Mouse (Mus musculus) hindbrain, embryonic 13.5 days (tissue): Measurements from ENCODE around the gene Lrrc4c. TPM values are rescaled to one million over a fixed set of nuclear protein-coding genes. Genes with fewer than 3 reads are reported as not detected.

Source experiments
- ATAC-seq: fragments of 200-750 bp; cut with Nextera tagmentation; 2 replicates; pipeline ENCODE4 v1.8.0; 2017; ENCODE audit warnings: moderate TSS enrichment; ENCODE audit not compliant: low FRiP score
- H3K27ac ChIP-seq: fragments of 300-500 bp; sonication (generic); 2 replicates; pipeline ENCODE4 v1.5.1; 2015; ENCODE audit warnings: inconsistent platforms, mild to moderate bottlenecking, moderate library complexity
- H3K27me3 ChIP-seq: fragments of 300-500 bp; sonication (generic); 2 replicates; pipeline ENCODE4 v1.6.1; 2015; ENCODE audit warnings: mild to moderate bottlenecking, inconsistent platforms
- H3K36me3 ChIP-seq: fragments of 300-500 bp; sonication (generic); 2 replicates; pipeline ENCODE4 v1.6.1; 2015; ENCODE audit warnings: mild to moderate bottlenecking, inconsistent platforms
- H3K4me1 ChIP-seq: fragments of 300-500 bp; sonication (generic); replicated peaks from 2 replicates; pipeline ENCODE4 v1.6.1; 2015; ENCODE audit warnings: inconsistent platforms
- H3K4me2 ChIP-seq: fragments of 300-500 bp; sonication (generic); 2 replicates; pipeline ENCODE4 v1.6.1; 2015; ENCODE audit warnings: inconsistent platforms, mild to moderate bottlenecking, moderate library complexity
- H3K4me3 ChIP-seq: fragments of 300-500 bp; sonication (generic); 2 replicates; pipeline ENCODE4 v1.5.1; 2015; ENCODE audit warnings: mild to moderate bottlenecking, inconsistent platforms
- H3K9ac ChIP-seq: fragments of 300-500 bp; sonication (generic); 2 replicates; pipeline ENCODE4 v1.6.1; 2015; ENCODE audit warnings: mild to moderate bottlenecking, inconsistent platforms
- H3K9me3 ChIP-seq: fragments of 300-500 bp; sonication (generic); 2 replicates; pipeline ENCODE4 v1.6.1; 2016; ENCODE audit warnings: inconsistent platforms
- WGBS: fragments of 180-500 bp; shearing (Covaris S2); methylation state at CpG from one replicate; pipeline ENCODE4 v1.1.7; 2015; 5-methylcytosine and 5-hydroxymethylcytosine counted together
- polyA plus RNA-seq: library from polyadenylated mRNA; unstranded; fragments of >200 nt; fragmentation: Nextera tagmentation; extraction: Ambion mirVana; gene quantifications from 2 replicates; pipeline ENCODE4 v1.2.1, GENCODE M21; 2015

Gene Lrrc4c
- polyA plus RNA-seq: 23.9 and 24.0 TPM in 2 replicates

DNA sequence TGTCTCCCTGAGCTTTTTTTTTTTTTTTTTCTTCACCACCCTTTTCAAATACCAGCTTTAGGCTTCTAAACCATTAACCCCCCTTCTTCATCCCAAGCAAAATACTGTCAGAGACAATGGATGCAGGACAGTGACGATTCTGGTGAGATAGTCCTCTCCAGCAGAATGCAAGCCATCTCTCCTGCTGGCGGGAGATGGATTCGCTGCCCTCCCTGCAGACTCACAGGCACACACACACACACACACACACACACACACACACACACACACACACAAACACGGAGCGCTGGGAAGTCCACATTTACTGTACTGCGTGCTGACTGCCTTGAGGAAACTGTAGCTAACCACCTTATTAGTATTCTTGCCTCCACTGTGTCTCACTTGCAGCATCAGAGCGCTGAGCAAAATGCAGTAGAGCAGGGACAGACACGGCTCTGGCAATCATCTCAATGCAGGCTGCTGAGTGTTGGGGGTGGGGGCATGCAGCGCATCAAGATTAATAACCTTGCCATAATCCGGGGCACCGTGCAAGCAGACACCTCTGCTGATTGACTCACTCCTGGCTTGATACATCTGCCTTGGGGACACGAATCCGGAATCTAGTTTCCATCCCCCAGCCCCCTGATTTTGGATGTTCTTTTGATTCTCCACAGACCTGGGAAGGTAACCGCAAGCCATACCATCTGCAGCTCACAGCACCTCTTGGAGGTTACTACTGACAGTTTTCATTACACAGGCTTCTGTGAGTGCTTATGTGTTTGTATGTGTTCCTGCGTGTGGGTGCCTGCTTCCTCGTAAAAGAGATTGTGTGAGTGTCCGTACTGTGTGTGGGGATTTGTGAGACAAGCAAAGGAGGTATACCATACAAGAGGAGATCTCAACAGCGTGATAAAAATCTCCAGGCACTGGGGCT is at the start of gene Lrrc4c:
Gene Lrrc4c, plus strand, starts transcription at position 783 of the 913 bp plus-strand sequence.
- peaks cover 10% of the 10 kb centered on the region for H3K4me1 ChIP-seq

DNA sequence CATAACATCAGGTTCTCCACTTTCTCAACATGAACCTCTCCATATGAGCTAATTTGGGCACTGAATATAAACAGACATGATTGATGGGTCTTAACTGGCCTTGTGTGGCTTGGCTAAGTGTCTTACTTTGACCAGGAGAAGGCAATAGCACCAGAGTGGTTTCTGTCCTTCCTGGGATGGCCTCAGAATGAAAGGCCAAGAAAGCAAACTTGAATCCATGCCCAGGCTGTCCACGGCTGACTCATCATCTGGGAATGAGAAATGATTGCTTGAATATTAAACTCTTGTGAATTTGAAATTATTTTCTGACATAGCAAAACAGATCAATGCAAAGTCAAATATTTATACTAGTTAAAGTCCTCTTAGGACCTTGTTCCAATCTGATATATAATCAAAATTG is 42.9 kb upstream of the Lrrc4c start:
- Histone ChIP-seq H3K4me2 (no peak overlapping the region), H3K36me3 (no peaks in the 10 kb centered on the region), H3K27me3 (no peaks in the 10 kb centered on the region), H3K27ac (no peak overlapping the region), H3K4me1 (no peaks in the 10 kb centered on the region), H3K4me3 (no peak overlapping the region), H3K9me3 (no peaks in the 10 kb centered on the region), H3K9ac (no peak overlapping the region)
- 78% methylated on average over 1 of the region's 1 CpGs for WGBS
- ATAC-seq: no peak

More for the DNA sequence above, at the start of gene Lrrc4c:
- peak within 1 kb of the TSS; percentile 71 for H3K4me2 ChIP-seq
- H3K36me3 ChIP-seq: no peaks in the 10 kb centered on the region
- H3K9me3 ChIP-seq: no peaks in the 10 kb centered on the region
- peak within 1 kb of the TSS; percentile 84 for H3K27ac ChIP-seq
- 5% methylated on average over 18 of the region's 18 CpGs for WGBS
- peak within 1 kb of the TSS; percentile 48 for H3K4me3 ChIP-seq
- H3K27me3 ChIP-seq: no peaks in the 10 kb centered on the region
- H3K9ac ChIP-seq: peak within 1 kb of the TSS; percentile 75
- peak; percentile 92 for ATAC-seq

DNA sequence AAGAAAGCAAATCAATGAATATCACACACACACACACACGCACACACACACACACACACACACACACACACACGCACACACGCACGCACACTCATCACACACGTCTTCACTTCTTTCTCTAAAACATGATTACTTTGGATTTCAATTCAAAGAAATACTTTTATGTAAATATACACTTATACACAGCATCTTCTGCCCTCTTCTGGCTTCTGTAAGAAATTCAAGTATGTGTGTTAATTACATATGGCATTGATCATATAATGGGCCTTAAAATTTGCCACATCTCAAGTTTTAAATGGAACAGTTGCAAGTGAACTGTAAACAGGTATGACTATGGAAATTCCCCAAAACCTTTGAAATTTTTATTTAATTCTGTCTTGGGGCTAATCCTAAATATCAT is 35.0 kb upstream of the Lrrc4c start:
- no peaks in the 10 kb centered on the region for H3K36me3 ChIP-seq
- no peak overlapping the region for H3K9ac ChIP-seq
- no peak overlapping the region for H3K27ac ChIP-seq
- H3K4me2 ChIP-seq: no peak overlapping the region
- H3K9me3 ChIP-seq: no peaks in the 10 kb centered on the region
- WGBS: 82% methylated on average over 5 of the region's 5 CpGs
- no peaks in the 10 kb centered on the region for H3K27me3 ChIP-seq
- H3K4me3 ChIP-seq: no peak overlapping the region
- H3K4me1 ChIP-seq: no peaks in the 10 kb centered on the region
- no peak for ATAC-seq

DNA sequence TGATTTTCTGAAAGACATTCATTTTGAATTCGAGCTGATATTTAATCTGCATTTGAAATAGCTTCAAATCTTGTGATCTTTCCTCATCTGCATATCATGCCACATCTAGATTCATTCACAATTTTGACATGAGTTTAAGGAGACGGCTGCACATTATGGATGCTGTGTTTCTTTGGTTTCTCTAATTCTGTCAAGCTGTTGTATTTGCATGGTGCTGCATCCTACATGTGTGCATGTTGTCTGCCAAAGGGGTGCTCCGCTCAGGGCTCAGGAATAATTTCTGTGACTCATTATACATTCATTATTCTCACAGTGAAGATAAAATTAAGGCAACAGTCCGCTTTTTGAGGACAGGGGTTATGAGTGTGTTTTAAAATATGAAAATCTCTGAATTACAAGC is 30.5 kb upstream of the Lrrc4c start:
- no peaks in the 10 kb centered on the region for H3K27me3 ChIP-seq
- WGBS: 68% methylated on average over 4 of the region's 4 CpGs
- no peak overlapping the region for H3K4me2 ChIP-seq
- H3K4me3 ChIP-seq: no peak overlapping the region
- H3K27ac ChIP-seq: no peak overlapping the region
- H3K9me3 ChIP-seq: no peaks in the 10 kb centered on the region
- no peaks in the 10 kb centered on the region for H3K36me3 ChIP-seq
- H3K4me1 ChIP-seq: no peaks in the 10 kb centered on the region
- H3K9ac ChIP-seq: no peak overlapping the region
- ATAC-seq: no peak

DNA sequence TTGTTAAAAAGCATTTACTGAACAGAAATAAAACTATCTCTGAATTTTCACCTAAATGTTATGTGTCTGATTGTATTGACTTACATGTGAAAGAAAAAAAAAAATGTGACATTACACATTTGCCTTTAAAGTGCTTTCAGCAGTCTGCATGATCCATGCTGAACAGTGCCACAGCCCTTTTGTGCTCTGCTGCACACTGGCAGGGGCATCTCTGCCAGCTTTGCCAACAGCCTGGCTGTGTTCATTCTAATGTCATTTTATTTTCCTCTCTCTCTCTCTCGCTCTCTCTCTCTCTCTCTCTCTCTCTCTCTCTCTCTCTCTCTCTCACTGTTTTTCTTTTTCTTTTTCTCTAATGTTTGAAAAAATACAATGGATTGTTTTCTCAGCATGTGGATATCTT is 27.4 kb upstream of the Lrrc4c start:
- H3K27me3 ChIP-seq: no peaks in the 10 kb centered on the region
- no peaks in the 10 kb centered on the region for H3K36me3 ChIP-seq
- WGBS: 67% methylated on average over 1 of the region's 1 CpGs
- no peak overlapping the region for H3K4me3 ChIP-seq
- no peak for ATAC-seq
- H3K27ac ChIP-seq: no peak overlapping the region
- H3K4me2 ChIP-seq: no peak overlapping the region
- H3K9me3 ChIP-seq: no peaks in the 10 kb centered on the region
- H3K9ac ChIP-seq: no peak overlapping the region
- H3K4me1 ChIP-seq: no peaks in the 10 kb centered on the region

DNA sequence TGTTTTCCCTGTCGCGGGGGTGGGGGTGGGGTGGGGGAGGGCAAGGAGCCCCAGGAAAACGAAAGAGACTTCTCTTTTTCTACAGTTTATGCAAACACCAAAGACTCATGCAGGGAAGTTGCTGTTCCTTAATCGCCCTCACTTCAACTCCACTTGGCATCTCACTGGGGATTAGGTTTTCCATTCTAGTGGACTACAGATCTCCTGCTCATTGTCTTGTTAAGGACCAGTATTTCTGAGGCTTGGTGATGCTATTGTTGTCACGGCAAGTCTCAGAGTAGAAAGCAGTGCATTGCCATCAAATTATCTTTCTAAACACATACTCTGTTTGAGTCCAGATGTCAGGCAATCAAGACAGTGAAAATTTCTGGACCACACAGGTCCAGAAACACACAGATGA is 2.9 kb upstream of the Lrrc4c start:
- Histone ChIP-seq H3K9ac (no peak overlapping the region), H3K27ac (no peak overlapping the region), H3K4me3 (no peak overlapping the region), H3K36me3 (no peaks in the 10 kb centered on the region), H3K27me3 (no peaks in the 10 kb centered on the region), H3K4me1 (peaks cover 10% of the 10 kb centered on the region), H3K4me2 (no peak overlapping the region), H3K9me3 (no peaks in the 10 kb centered on the region)
- 8% methylated on average over 5 of the region's 5 CpGs for WGBS
- no peak for ATAC-seq

DNA sequence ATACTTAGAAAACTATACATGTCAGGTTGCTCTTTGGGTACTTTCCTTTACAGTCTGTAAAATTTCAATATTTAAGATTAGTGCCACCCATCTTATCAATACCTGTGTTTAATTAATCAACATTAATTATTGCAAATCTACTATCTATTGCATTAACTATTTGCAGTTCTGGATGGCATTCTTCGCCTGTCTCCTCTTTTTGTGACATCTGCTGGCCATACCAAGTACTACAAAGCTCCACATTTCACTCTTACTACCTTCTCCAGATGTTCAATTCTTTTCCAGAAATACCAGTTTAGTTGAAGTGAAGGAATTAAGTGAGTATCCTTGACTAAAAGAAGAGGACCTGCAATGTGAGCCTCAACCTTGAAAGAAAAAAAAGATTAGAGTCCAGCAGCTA is 1.4 kb upstream of the Lrrc4c start:
- Histone ChIP-seq H3K36me3 (no peaks in the 10 kb centered on the region), H3K4me2 (no peak overlapping the region), H3K4me3 (no peak overlapping the region), H3K9ac (no peak overlapping the region), H3K9me3 (no peaks in the 10 kb centered on the region), H3K27ac (no peak overlapping the region), H3K27me3 (no peaks in the 10 kb centered on the region), H3K4me1 (peaks cover 10% of the 10 kb centered on the region)
- 37% methylated on average over 1 of the region's 1 CpGs for WGBS
- no peak for ATAC-seq

DNA sequence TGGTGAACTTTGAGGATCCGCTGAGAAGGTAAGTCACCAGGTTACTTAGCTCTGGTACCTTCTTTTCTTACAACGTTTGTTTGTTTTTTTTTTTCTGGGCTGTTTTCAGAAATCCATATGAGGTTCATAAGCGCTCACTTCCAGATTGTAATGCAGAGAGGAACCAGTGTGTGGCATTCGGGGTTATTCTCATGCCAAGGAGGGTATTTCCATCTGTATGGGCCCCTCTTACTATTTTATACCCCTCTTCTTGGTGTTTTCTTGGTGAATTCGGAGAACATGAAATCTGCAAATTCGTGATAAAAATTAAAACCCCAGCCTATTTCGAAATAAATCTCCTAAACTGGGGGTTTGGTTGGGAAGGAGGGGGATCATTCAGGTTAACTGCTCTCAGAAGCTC is 587 bp downstream of the Lrrc4c start:
- no peak for ATAC-seq
- Histone ChIP-seq H3K9ac (peak overlapping the region; percentile 75), H3K4me2 (peak overlapping the region; percentile 71), H3K27ac (peak overlapping the region; percentile 84; the same call in 1 of the 2 replicates), H3K4me1 (peaks cover 10% of the 10 kb centered on the region), H3K9me3 (no peaks in the 10 kb centered on the region), H3K27me3 (no peaks in the 10 kb centered on the region), H3K4me3 (peak overlapping the region; percentile 48), H3K36me3 (no peaks in the 10 kb centered on the region)
- 12% methylated on average over 7 of the region's 7 CpGs for WGBS

DNA sequence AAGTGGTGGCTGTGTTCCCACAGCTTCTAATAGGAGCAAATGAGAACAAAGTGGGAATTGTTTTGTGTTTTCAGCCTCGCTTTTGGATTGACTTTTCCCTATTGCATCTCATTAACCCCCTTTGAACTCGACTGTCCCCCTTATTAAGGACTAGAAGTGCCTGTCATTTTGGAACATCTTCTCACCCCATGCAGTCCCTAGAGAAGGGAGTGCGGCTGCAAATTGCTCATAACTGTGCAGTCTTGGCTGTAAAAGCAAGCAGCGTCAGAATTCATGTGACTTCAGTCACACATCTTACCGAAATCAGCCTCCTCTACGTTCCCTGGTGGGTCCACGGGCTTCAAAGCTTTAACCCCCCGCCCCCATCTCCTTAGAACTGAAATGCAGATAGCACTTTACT is 1.2 kb downstream of the Lrrc4c start:
- H3K27ac ChIP-seq: no peak overlapping the region
- H3K27me3 ChIP-seq: no peaks in the 10 kb centered on the region
- H3K9me3 ChIP-seq: no peaks in the 10 kb centered on the region
- no peaks in the 10 kb centered on the region for H3K36me3 ChIP-seq
- H3K4me3 ChIP-seq: peak overlapping the region; percentile 48
- peak overlapping the region; percentile 71 for H3K4me2 ChIP-seq
- 3% methylated on average over 8 of the region's 8 CpGs for WGBS
- peak overlapping the region; percentile 62 for H3K9ac ChIP-seq
- ATAC-seq: no peak
- peaks cover 10% of the 10 kb centered on the region for H3K4me1 ChIP-seq

DNA sequence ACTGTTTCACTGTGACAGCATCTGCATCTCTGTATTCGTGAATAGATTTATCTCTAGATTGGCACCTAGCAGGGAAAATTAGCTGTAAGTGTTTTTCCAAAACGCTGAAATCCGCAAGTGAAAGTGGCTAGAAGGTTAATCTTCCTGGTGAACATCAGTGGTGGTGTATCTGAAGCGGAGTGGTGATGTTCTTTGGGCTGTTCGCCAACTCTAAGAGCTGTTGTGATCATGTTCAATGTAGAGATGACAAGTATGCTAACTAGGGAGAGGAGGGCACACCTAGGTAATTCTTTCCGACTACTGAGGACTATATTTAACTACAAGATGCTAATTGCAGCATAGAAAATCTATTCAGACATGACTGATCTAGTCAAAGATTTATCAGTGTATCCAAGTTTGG is 1.7 kb downstream of the Lrrc4c start:
- ATAC-seq: no peak
- H3K4me3 ChIP-seq: peak overlapping the region; percentile 48
- H3K27me3 ChIP-seq: no peaks in the 10 kb centered on the region
- H3K9ac ChIP-seq: peak overlapping the region; percentile 62
- H3K36me3 ChIP-seq: no peaks in the 10 kb centered on the region
- H3K4me2 ChIP-seq: peak overlapping the region; percentile 71
- no peaks in the 10 kb centered on the region for H3K9me3 ChIP-seq
- 42% methylated on average over 6 of the region's 6 CpGs for WGBS
- H3K4me1 ChIP-seq: peaks cover 10% of the 10 kb centered on the region
- H3K27ac ChIP-seq: no peak overlapping the region

DNA sequence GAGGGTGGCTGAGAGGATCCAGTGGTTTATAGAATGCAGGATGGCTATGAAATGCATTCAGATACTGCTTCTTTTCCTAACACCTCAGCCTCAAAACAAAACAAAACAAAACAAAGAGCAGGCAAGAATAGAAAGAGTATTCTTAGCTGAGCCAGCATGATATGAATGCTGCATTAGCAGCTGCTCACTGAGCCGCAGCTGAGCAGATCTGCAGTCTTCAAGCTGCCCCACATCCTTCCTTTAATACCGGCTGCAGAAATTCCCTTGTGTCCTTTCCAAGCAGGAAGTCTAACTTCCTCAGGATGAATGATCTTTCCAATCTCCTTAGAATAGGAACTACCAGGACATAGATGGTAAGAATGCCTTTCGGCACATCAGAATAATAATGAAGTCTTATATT is 16.7 kb downstream of the Lrrc4c start:
- H3K4me1 ChIP-seq: peaks cover 6% of the 10 kb centered on the region
- H3K27ac ChIP-seq: peak overlapping the region; percentile 48; the same call in 1 of the 2 replicates
- 41% methylated on average over 3 of the region's 3 CpGs for WGBS
- no peaks in the 10 kb centered on the region for H3K9me3 ChIP-seq
- no peaks in the 10 kb centered on the region for H3K27me3 ChIP-seq
- H3K9ac ChIP-seq: no peak overlapping the region
- H3K36me3 ChIP-seq: no peaks in the 10 kb centered on the region
- ATAC-seq: no peak
- no peak overlapping the region for H3K4me3 ChIP-seq
- no peak overlapping the region for H3K4me2 ChIP-seq

DNA sequence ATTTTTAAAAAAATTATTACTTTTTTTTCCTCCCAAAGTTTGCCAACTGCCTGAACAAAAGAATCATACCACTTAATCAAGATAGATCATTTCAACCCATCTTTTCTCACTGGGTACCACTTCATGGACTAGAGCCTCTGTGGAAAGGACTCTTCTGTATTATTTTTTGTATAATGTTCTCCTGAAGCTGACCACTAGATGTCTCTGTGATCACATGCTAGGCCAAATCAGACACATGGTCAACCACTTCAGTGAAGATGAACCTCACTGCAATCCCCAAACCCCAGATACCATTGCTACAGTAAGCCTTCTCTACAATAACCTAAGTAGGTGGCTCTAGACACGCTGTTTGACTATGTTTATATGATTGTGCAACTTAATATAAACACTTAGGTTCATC is 19.4 kb downstream of the Lrrc4c start:
- Histone ChIP-seq H3K4me2 (no peak overlapping the region), H3K27ac (no peak overlapping the region), H3K27me3 (no peaks in the 10 kb centered on the region), H3K4me1 (peaks cover 6% of the 10 kb centered on the region), H3K9me3 (no peaks in the 10 kb centered on the region), H3K9ac (no peak overlapping the region), H3K36me3 (no peaks in the 10 kb centered on the region), H3K4me3 (no peak overlapping the region)
- 53% methylated on average over 1 of the region's 1 CpGs for WGBS
- ATAC-seq: no peak; the same call in 1 of the 2 replicates
